Mouse (Mus musculus) lung, postnatal 0 days (tissue): Measurements from ENCODE around the gene Rgs3.

Experiments
- CTCF ChIP-seq: IDR thresholded peaks from 2 replicates; pipeline ENCODE4 v1.5.1; 2016; ENCODE audit warnings: antibody characterized with exemption, mild to moderate bottlenecking
- EP300 ChIP-seq: IDR thresholded peaks from 2 replicates; pipeline ENCODE4 v1.6.1; 2016; ENCODE audit warnings: antibody characterized with exemption, mild to moderate bottlenecking, control low read depth

GRCm38 (mm10) chr4:62525489-62525811 is 34.2 kb upstream of the Rgs3 start:
- TF ChIP-seq CTCF (no peak), EP300 (no peak)
